Comparison of ENCODE assay signal across 15 mouse cellular contexts in genomic region chr10:17742581-17742980, GRCm38 (mm10). TPM values are rescaled to one million over a fixed set of nuclear protein-coding genes. Genes with fewer than 3 reads are reported as not detected.
"Had no signal": no experiment of that assay in that cellular context is flagged by ENCODE, and none has a peak within 500 bp of the region (broad histone marks: within the 10 kb centered on the region; RNA-seq: fewer than 3 reads in every experiment).

No protein-coding gene starts in this region.

- H3K9ac ChIP-seq: neural tube, embryonic 15.5 days; stomach, embryonic 15.5 days had no signal

- DNase-seq: right cerebral cortex, adult 18-20 months; right cerebral cortex, postnatal 14 days; right cerebral cortex, postnatal 25 days; right cerebral cortex, postnatal 4 days; spleen, adult 18-20 months; thymus, adult 18-20 months; thymus, adult 2 months; thymus, postnatal 14 days; thymus, postnatal 25 days; thymus, postnatal 36 days; thymus, postnatal 4 days had no signal

- H3K4me3 ChIP-seq: neural tube, embryonic 15.5 days; stomach, embryonic 15.5 days had no signal

- H3K4me1 ChIP-seq: neural tube, embryonic 15.5 days; stomach, embryonic 15.5 days had no signal

- H3K4me2 ChIP-seq: neural tube, embryonic 15.5 days; stomach, embryonic 15.5 days had no signal

- H3K9me3 ChIP-seq: neural tube, embryonic 15.5 days; stomach, embryonic 15.5 days had no signal

- H3K27ac ChIP-seq: neural tube, embryonic 15.5 days; stomach, embryonic 15.5 days; stomach, postnatal 0 days had no signal

- H3K27me3 ChIP-seq: neural tube, embryonic 15.5 days; stomach, embryonic 15.5 days had no signal

- H3K36me3 ChIP-seq: neural tube, embryonic 15.5 days; stomach, embryonic 15.5 days had no signal

RNA-seq across cellular contexts. Expression of gene Txlnb, which starts 53.4 kb away (rescaled TPM):
- polyA plus RNA-seq: small intestine, adult 2 months had no signal
